Mouse (Mus musculus) liver, adult (tissue): ENCODE data around the gene Zfp426.

Source experiments
- GATA4 ChIP-seq: IDR thresholded peaks from 2 replicates; pipeline ENCODE4 v1.6.1; 2014; ENCODE audit warnings: mild to moderate bottlenecking, low read length; ENCODE audit not compliant: insufficient replicate concordance

Zfp426 gene

GRCm38 (mm10) chr9:20492527-20493233 is at the start of gene Zfp426:
Gene Zfp426, minus strand, starts transcription at chr9:20492746.
- peak; percentile 99 for TF ChIP-seq GATA4

- TF ChIP-seq GATA4: no peak
Measured at GRCm38 (mm10) chr9:20536598-20536997, 44.1 kb upstream of the Zfp426 start.

- TF ChIP-seq GATA4: no peak
Measured at GRCm38 (mm10) chr9:20534326-20534926, 41.9 kb upstream of the Zfp426 start.

GRCm38 (mm10) chr9:20521306-20521957 is 28.9 kb upstream of the Zfp426 start, which contains the start of gene Zfp266:
Gene Zfp266, minus strand, starts transcription at chr9:20521417.
- no peak for TF ChIP-seq GATA4

- TF ChIP-seq GATA4: no peak
Measured at GRCm38 (mm10) chr9:20520531-20521210, 28.1 kb upstream of the Zfp426 start.

GRCm38 (mm10) chr9:20519949-20520348 is 27.4 kb upstream of the Zfp426 start:
- no peak for TF ChIP-seq GATA4

GRCm38 (mm10) chr9:20518708-20519107 is 26.2 kb upstream of the Zfp426 start:
- TF ChIP-seq GATA4: no peak

GRCm38 (mm10) chr9:20517727-20518126 is 25.2 kb upstream of the Zfp426 start:
- TF ChIP-seq GATA4: no peak

- TF ChIP-seq GATA4: no peak
Measured at GRCm38 (mm10) chr9:20514016-20514415, 21.5 kb upstream of the Zfp426 start.

GRCm38 (mm10) chr9:20512714-20513113 is 20.2 kb upstream of the Zfp426 start:
- TF ChIP-seq GATA4: no peak

GRCm38 (mm10) chr9:20511645-20512044 is 19.1 kb upstream of the Zfp426 start:
- no peak for TF ChIP-seq GATA4

- TF ChIP-seq GATA4: no peak
Measured at GRCm38 (mm10) chr9:20510346-20510745, 17.8 kb upstream of the Zfp426 start.

GRCm38 (mm10) chr9:20509676-20510075 is 17.1 kb upstream of the Zfp426 start:
- TF ChIP-seq GATA4: no peak

GRCm38 (mm10) chr9:20504801-20505200 is 12.3 kb upstream of the Zfp426 start:
- TF ChIP-seq GATA4: no peak

- TF ChIP-seq GATA4: no peak
Measured at GRCm38 (mm10) chr9:20493281-20493680, 735 bp upstream of the Zfp426 start.
